Mouse (Mus musculus) frontal cortex, adult 2 months (tissue): Measurements from ENCODE around the gene Peli2. TPM values are rescaled to one million over a fixed set of nuclear protein-coding genes. Genes with fewer than 3 reads are reported as not detected.
A peak's percentile ranks its signal among the peaks of the same experiment; 100 is the strongest.

Experiments used
- DNase-seq, 2 experiments: peaks; one replicate each; pipeline ENCODE4 v3.0.0; 2022; ENCODE audit warnings: low spot score in 1 of 2; ENCODE audit errors: extremely low spot score in 1 of 2
- polyA plus RNA-seq: library from polyadenylated mRNA; depleted of rRNA; stranded (reverse); fragments of >200 nt; gene quantifications from 2 replicates; pipeline ENCODE4 v1.2.3, GENCODE M21; 2012

Peli2 gene
- polyA plus RNA-seq, 1 experiment, result 28.5 TPM

DNA sequence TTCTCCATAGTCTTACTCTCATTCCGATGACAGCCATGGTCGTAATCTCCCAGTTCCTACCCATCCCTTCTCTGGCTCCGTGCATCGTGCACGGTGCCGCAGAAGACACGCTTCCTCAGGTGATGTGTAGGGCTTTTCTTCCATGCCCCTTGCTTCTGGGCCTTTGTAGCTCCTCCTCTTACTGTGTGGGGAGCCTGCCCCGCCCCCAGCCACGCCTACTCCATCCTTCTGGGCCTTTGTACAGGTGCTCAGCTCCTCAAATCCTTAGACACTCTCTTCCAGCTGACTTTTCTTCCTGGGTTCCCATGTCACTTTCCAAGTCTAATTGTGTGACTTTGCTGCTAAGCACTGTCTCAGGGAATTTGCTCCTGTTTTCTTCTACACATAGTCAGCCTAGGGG, 28.7 kb downstream of the Peli2 start:
- DNase-seq, result no peak

GRCm38 (mm10) chr14:48150903-48151302, 30.3 kb downstream of the Peli2 start:
- DNase-seq, result no peak

GRCm38 (mm10) chr14:48151554-48151953, 30.9 kb downstream of the Peli2 start:
- no peak for DNase-seq

GRCm38 (mm10) chr14:48153064-48153463, 32.4 kb downstream of the Peli2 start:
- DNase-seq, result no peak

- DNase-seq, result no peak
Observed at GRCm38 (mm10) chr14:48153865-48154511, 33.4 kb downstream of the Peli2 start.

DNA sequence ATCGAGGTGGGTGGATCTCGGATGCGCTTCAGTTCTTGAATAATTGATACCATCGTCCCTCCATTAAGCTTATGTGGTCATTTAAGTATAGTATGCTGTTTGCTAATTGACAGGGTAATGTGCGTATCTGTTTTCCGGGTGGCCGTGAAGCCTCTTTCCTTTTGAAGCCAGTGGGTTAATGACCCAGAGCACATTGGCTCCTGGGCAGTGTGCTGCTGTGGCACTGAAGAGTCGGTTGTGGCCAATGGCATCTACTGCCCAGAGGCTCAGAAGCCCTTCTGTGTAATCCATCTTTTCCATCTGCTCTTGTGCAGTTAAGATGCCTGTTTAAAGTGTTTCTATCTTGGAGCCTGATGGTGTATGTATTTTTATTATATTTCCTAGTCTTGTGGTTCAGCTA, 34.0 kb downstream of the Peli2 start:
- no peak for DNase-seq

- DNase-seq, result no peak
Observed at GRCm38 (mm10) chr14:48155153-48155552, 34.5 kb downstream of the Peli2 start.

DNA sequence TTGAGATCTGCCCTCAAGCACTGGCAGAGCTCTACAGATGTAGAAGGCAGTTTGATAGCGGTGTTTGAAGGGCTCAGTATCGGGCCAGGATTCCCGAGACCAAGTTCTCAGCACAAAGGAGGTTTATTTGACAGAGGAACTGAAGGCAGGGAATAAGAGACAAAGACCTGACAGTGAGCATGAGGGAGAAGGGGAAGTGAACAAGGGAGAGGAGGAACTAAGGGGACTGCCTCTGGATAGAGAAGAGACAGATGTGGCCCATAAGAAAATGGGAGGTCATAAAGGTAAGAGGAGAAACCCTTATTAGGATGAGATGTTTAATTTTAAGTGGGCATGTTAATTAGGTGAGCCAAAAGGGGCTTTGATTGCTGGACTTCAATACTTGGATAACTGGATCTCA, 36.5 kb downstream of the Peli2 start:
- DNase-seq, result no peak

DNA sequence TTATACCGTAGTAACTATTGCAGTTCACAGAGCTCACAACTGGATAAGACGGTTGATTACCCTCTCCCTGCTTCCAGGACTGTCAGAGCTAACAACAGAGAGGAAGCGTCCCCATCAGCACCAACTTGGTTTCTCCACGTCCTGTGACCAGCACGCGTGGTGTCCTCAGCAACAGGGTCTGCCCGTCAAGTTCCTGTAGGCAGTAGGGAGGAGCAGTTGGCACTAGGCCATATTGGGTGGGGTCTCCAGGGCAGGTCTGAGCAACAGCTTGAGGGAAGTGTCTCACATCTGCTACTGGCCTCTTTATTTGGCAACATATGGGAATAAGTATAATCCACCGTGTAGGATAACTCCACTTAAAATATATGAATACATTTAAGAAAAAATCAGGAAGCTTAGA, 37.2 kb downstream of the Peli2 start:
- DNase-seq, result no peak

DNA sequence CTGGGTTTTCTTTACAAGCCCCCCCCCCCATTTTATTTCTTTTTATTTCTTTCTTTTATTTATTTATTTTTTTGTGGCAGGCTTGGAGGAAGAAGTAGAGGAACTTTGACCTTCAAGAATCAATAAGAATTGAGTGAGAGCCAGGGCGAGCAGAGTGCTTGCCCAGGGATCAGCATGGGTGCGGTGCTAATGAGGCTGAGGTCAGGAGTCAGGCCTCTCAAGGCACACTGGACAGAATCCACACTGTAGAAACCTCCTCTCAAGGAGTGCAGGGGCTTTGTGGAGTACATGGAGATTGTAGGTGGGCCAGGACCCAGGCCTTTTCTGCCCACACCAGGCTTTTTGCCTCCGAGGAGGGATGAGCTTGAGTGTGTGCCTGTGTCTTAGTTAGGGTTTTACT, 38.8 kb downstream of the Peli2 start:
- no peak for DNase-seq

GRCm38 (mm10) chr14:48162446-48162845, 41.8 kb downstream of the Peli2 start:
- peak in 1 of 2 experiments; percentile 34 for DNase-seq

DNA sequence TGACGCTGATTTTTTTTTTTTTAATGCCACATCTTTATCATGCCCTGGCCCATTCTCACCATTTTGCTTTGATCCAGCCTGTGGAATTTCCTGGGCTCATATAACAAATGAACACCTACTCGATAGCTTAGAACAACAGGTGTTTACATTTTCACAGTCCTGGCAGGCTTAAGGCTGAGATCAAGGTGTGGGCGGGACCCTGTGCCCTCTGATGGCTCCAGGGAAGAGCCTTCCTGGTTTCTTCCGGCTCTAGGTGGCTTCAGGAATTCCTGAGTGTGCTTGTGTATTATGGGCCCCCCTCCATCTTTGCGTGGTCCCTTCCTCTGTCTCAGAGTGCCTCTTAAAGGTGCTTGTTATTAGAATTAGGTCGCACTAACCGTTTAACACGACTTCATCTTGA, 44.3 kb downstream of the Peli2 start:
- no peak for DNase-seq

DNA sequence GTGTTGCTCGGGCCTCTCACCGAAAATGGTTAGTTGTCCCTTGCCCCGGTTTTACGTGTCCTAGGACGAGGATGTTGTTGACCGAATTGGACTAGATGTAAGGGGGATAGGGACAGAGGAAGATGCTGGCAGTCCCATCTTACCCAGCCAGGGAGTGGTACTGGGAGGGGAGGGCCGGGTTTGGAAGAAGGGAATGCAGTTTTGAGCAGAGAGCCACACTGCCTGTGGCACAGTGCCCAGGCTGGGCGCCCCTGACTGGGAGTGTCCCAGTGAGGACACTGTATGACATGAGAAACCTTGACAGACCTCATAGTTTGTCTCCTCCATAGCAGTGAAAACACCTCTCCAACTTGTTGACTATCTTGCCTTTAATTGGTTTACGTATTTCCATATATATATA, 45.8 kb downstream of the Peli2 start:
- no peak for DNase-seq

- DNase-seq, result no peak
Observed at GRCm38 (mm10) chr14:48167020-48167419, 46.4 kb downstream of the Peli2 start.

DNA sequence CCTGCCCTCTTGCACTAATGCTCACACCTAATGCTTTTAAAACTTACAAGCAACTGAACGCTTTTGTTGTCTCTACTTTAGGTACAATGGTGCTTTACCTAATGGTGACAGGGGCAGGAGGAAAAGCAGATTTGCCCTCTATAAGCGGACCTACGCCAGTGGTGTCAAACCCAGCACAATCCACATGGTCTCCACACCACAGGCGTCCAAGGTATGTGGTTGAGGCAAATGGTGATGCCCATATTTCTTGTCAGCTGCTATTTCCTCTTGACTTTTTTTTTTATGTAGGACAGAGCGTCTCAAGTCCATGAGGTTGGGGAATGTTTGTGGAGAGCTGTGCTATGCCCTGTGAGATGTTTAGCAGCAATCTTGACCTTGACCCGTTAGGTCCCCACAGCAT, 47.5 kb downstream of the Peli2 start:
- DNase-seq, result no peak

DNA sequence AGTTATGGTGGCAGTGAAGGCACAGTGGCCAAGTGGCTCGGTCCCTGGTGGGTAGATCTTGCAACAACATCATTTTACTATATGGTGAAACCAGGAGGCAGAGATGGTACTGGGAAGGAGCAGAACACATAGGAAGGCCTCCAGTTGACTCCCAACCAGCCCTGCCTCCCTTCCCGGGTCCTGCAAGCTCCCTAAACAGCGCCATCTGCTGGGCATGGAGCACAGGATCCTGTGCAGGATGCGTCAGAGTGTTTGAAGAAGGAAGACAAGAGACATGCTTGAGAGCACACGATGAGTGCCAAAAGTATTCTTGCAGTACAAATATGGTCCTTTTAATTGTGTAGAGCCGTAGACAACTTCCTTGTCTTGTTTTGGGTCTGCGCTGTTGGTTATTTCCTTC, 49.3 kb downstream of the Peli2 start:
- DNase-seq, result peak in 1 of 2 experiments; percentile 43

DNA sequence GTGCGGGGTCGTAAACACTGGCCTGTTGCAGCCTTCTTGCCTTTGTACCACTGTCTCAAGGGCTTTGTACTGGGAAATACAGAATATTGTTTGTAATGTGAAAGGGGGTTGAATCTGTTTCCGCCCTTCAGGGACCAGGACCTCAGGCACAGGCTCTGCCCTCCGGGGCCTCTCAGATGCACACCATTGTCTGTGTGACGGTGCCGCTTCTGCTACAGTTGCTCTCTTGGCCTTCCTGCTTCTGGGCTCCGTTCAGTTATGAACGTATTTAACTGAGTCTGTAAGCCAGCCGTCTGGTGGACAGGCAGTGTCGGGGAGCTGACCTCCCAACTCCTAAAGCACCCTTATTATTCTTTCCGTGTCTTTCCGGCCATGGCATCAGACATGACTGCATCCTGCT, 50.6 kb downstream of the Peli2 start:
- no peak for DNase-seq

DNA sequence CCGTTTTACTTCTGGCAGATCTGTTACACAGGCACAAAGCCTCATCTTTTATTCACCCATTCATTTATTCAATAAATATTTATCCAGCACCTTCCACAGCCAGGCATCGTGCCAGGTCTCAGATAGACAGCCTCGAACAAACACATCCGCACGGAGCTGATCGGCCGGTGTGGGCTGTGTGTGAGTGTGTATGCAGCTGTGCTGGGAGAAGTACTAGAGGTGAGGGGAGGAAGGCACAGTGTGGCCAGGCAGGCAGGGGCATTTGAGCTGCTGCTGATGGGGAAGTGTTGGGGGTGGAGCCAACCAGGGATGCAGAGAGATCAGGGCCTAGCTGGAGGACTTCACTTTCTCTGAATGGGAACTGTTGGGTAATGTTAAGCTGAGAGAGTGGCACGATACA, 51.4 kb downstream of the Peli2 start:
- DNase-seq, result no peak

- no peak for DNase-seq
Observed at GRCm38 (mm10) chr14:48172876-48173275, 52.3 kb downstream of the Peli2 start.

GRCm38 (mm10) chr14:48173840-48174239, 53.2 kb downstream of the Peli2 start:
- DNase-seq, result no peak

DNA sequence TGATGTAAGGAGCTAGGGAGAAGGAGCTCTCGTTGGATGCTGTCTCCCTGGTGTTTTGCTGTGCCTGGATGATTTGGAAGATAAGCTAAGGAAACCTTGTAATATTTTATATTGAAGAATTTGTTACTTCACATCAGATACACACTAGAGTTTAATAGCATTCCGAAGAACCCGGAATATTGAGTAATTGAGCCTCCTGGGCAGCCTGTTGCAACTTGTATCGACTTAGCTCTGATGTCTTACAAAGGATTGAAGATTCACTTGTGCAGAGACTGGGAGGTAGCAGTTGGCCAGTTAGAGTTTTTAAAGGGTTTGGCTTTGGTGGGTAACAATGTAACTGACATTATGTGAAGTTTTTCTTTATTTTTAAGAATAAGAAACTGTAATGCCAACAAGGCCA, 53.7 kb downstream of the Peli2 start:
- no peak for DNase-seq

- DNase-seq, result no peak
Observed at GRCm38 (mm10) chr14:48175115-48175514, 54.5 kb downstream of the Peli2 start.
